Mouse (Mus musculus) fibroblast of lung, adult 2 months (primary cell): ENCODE data around the gene Rap1gds1.

ENCODE experiments used
- DNase-seq: peaks from one replicate; pipeline ENCODE4 v3.0.0-alpha.2; 2011; ENCODE audit warnings: low read depth

The Rap1gds1 gene

GRCm38 (mm10) chr3:138941604-138942003 lies 133.4 kb downstream of the Rap1gds1 start:
- DNase-seq: no peak

- DNase-seq: no peak
These were observed 137.8 kb downstream of the Rap1gds1 start for GRCm38 (mm10) chr3:138937241-138937640.

- DNase-seq: no peak
These were observed 138.2 kb downstream of the Rap1gds1 start for GRCm38 (mm10) chr3:138936780-138937179.

GRCm38 (mm10) chr3:138927437-138927836 lies 147.6 kb downstream of the Rap1gds1 start:
- DNase-seq: no peak

GRCm38 (mm10) chr3:138926161-138926560 lies 148.8 kb downstream of the Rap1gds1 start:
- DNase-seq: no peak

GRCm38 (mm10) chr3:138918241-138918640 lies 156.8 kb downstream of the Rap1gds1 start:
- DNase-seq: no peak

GRCm38 (mm10) chr3:138917016-138917415 lies 158.0 kb downstream of the Rap1gds1 start:
- no peak for DNase-seq

- no peak for DNase-seq
These were observed 158.4 kb downstream of the Rap1gds1 start for GRCm38 (mm10) chr3:138916591-138916990.

- DNase-seq: no peak
These were observed 160.2 kb downstream of the Rap1gds1 start for GRCm38 (mm10) chr3:138914626-138915288.

- no peak for DNase-seq
These were observed 162.5 kb downstream of the Rap1gds1 start for GRCm38 (mm10) chr3:138912504-138912903.

GRCm38 (mm10) chr3:138909313-138909712 lies 165.7 kb downstream of the Rap1gds1 start:
- no peak for DNase-seq

GRCm38 (mm10) chr3:138906112-138906880 lies 168.7 kb downstream of the Rap1gds1 start:
- peak; percentile 55 for DNase-seq

GRCm38 (mm10) chr3:138905678-138906077 lies 169.3 kb downstream of the Rap1gds1 start:
- DNase-seq: peak; percentile 81

GRCm38 (mm10) chr3:138900571-138901141 lies 174.3 kb downstream of the Rap1gds1 start:
- peak; percentile 43 for DNase-seq

GRCm38 (mm10) chr3:138898055-138898454 lies 176.9 kb downstream of the Rap1gds1 start:
- no peak for DNase-seq

- DNase-seq: no peak
These were observed 177.5 kb downstream of the Rap1gds1 start for GRCm38 (mm10) chr3:138897500-138897899.

GRCm38 (mm10) chr3:138893520-138893919 lies 181.5 kb downstream of the Rap1gds1 start:
- no peak for DNase-seq

- no peak for DNase-seq
These were observed 185.2 kb downstream of the Rap1gds1 start for GRCm38 (mm10) chr3:138889769-138890295.

- no peak for DNase-seq
These were observed 185.8 kb downstream of the Rap1gds1 start for GRCm38 (mm10) chr3:138889214-138889613.

- DNase-seq: no peak
These were observed 188.9 kb downstream of the Rap1gds1 start for GRCm38 (mm10) chr3:138886121-138886520.

GRCm38 (mm10) chr3:138881725-138882347 lies 193.2 kb downstream of the Rap1gds1 start:
- no peak for DNase-seq

GRCm38 (mm10) chr3:138880999-138881724 lies 193.8 kb downstream of the Rap1gds1 start:
- no peak for DNase-seq
